Mouse (Mus musculus) erythroblast, embryonic 14.5 days (primary cell): ENCODE data around the gene Grpel1.

ENCODE experiments used
- GATA1 ChIP-seq: IDR thresholded peaks from 2 replicates; pipeline ENCODE4 v1.6.1; 2012; ENCODE audit warnings: low read length, inconsistent platforms, mixed read lengths
- TAL1 ChIP-seq: IDR thresholded peaks from 3 replicates; pipeline ENCODE4 v1.6.1; 2012; ENCODE audit warnings: low read length, inconsistent platforms, mixed read lengths

- TF ChIP-seq TAL1 (no peak), GATA1 (no peak)
These were observed 5.9 kb upstream of the Grpel1 start for GRCm38 (mm10) chr5:36458926-36459325.
